Mouse (Mus musculus) heart, embryonic 16.5 days (tissue): Measurements from ENCODE around the gene Zfp53. TPM values are rescaled to one million over a fixed set of nuclear protein-coding genes. Genes with fewer than 3 reads are reported as not detected.
"Not testable (repeated sequence)": the region's sequence is repeated elsewhere in the genome, so short reads cannot be mapped to it uniquely, and the experiment has no call there.

Experiments used
- ATAC-seq: fragments of 200-750 bp; cut with Nextera tagmentation; replicated peaks from 2 replicates; pipeline ENCODE4 v1.8.0; 2017; ENCODE audit warnings: moderate number of reproducible peaks; ENCODE audit not compliant: insufficient read depth, low FRiP score; ENCODE audit errors: extremely low read depth
- H3K27ac ChIP-seq: fragments of 300-500 bp; sonication (generic); 2 replicates; pipeline ENCODE4 v1.5.1; 2014; ENCODE audit warnings: mild to moderate bottlenecking, low read length, control low read depth, moderate library complexity
- H3K27me3 ChIP-seq: fragments of 300-500 bp; sonication (generic); 2 replicates; pipeline ENCODE4 v1.6.1; 2014; ENCODE audit warnings: low read length, mixed read lengths; ENCODE audit not compliant: control insufficient read depth, insufficient read depth
- H3K36me3 ChIP-seq: fragments of 300-500 bp; sonication (generic); 2 replicates; pipeline ENCODE4 v1.6.1; 2014; ENCODE audit not compliant: control insufficient read depth, insufficient read depth
- H3K4me1 ChIP-seq: fragments of 300-500 bp; sonication (generic); 2 replicates; pipeline ENCODE4 v1.6.1; 2014; ENCODE audit warnings: low read length, mixed read lengths; ENCODE audit not compliant: control insufficient read depth, insufficient read depth
- H3K4me2 ChIP-seq: fragments of 300-500 bp; sonication (generic); 2 replicates; pipeline ENCODE4 v1.6.1; 2014; ENCODE audit warnings: low read depth, mild to moderate bottlenecking, control low read depth, low read length
- H3K4me3 ChIP-seq: fragments of 300-500 bp; sonication (generic); 2 replicates; pipeline ENCODE4 v1.5.1; 2014; ENCODE audit warnings: mild to moderate bottlenecking, control low read depth, low read length
- H3K9ac ChIP-seq: fragments of 300-500 bp; sonication (generic); 2 replicates; pipeline ENCODE4 v1.6.1; 2014; ENCODE audit warnings: low read length, control low read depth
- H3K9me3 ChIP-seq: fragments of 300-500 bp; sonication (generic); replicated peaks from 2 replicates; pipeline ENCODE4 v1.6.1; 2016; ENCODE audit warnings: low read length; ENCODE audit not compliant: control insufficient read depth
- WGBS: fragments of 180-500 bp; shearing (Covaris S2); extraction: QIAGEN DNeasy Blood & Tissue Kit; methylation state at CpG from one replicate; pipeline ENCODE4 v1.1.7; 2014; 5-methylcytosine and 5-hydroxymethylcytosine counted together
- polyA plus RNA-seq: library from polyadenylated mRNA; unstranded; fragments of >200 nt; fragmentation: Nextera tagmentation; extraction: Ambion mirVana; gene quantifications from 2 replicates; pipeline ENCODE4 v1.2.1, GENCODE M21; 2015

The Zfp53 gene
- polyA plus RNA-seq: 5.6 and 6.9 TPM in 2 replicates

- H3K4me3 ChIP-seq: peak within 1 kb of the TSS; percentile 89
Measured at GRCm38 (mm10) chr17:21488760-21489499, at the start of gene Zfp53. Gene Zfp53 (plus strand): TSS chr17:21488998.

GRCm38 (mm10) chr17:21449669-21450068, 39.1 kb upstream of the Zfp53 start:
- H3K9me3 ChIP-seq: no peaks in the 10 kb centered on the region
- H3K4me2 ChIP-seq: peak overlapping the region; percentile 91
- 0% methylated on average over 3 of the region's 3 CpGs for WGBS
- peak overlapping the region; percentile 78 for H3K9ac ChIP-seq
- H3K27ac ChIP-seq: peak overlapping the region; percentile 87
- no peaks in the 10 kb centered on the region for H3K27me3 ChIP-seq
- H3K4me3 ChIP-seq: peak overlapping the region; percentile 87
- peak; percentile 70 for ATAC-seq
- peaks cover 5% of the 10 kb centered on the region for H3K4me1 ChIP-seq
- H3K36me3 ChIP-seq: no peaks in the 10 kb centered on the region

More at GRCm38 (mm10) chr17:21488760-21489499, at the start of gene Zfp53:
- peak within 1 kb of the TSS; percentile 85 for H3K9ac ChIP-seq
- H3K36me3 ChIP-seq: no peaks in the 10 kb centered on the region
- peak; percentile 100 for ATAC-seq
- WGBS: 1% methylated on average over 34 of the region's 34 CpGs
- H3K27ac ChIP-seq: peak within 1 kb of the TSS; percentile 83
- H3K4me1 ChIP-seq: peaks cover 7% of the 10 kb centered on the region
- H3K9me3 ChIP-seq: no peaks in the 10 kb centered on the region
- H3K27me3 ChIP-seq: no peaks in the 10 kb centered on the region
- peak within 1 kb of the TSS; percentile 64 for H3K4me2 ChIP-seq

GRCm38 (mm10) chr17:21450138-21450704, 38.6 kb upstream of the Zfp53 start, which contains the start of gene Zfp51:
Gene Zfp51 (plus strand): TSS chr17:21450374.
- H3K9me3 ChIP-seq: no peaks in the 10 kb centered on the region
- peak within 1 kb of the TSS; percentile 78 for H3K9ac ChIP-seq
- H3K4me3 ChIP-seq: peak within 1 kb of the TSS; percentile 87
- ATAC-seq: peak; percentile 100
- H3K4me2 ChIP-seq: peak within 1 kb of the TSS; percentile 91
- no peaks in the 10 kb centered on the region for H3K27me3 ChIP-seq
- under 1% methylated on average over 26 of the region's 26 CpGs for WGBS
- H3K36me3 ChIP-seq: no peaks in the 10 kb centered on the region
- H3K4me1 ChIP-seq: peaks cover 5% of the 10 kb centered on the region
- H3K27ac ChIP-seq: peak within 1 kb of the TSS; percentile 87

DNA sequence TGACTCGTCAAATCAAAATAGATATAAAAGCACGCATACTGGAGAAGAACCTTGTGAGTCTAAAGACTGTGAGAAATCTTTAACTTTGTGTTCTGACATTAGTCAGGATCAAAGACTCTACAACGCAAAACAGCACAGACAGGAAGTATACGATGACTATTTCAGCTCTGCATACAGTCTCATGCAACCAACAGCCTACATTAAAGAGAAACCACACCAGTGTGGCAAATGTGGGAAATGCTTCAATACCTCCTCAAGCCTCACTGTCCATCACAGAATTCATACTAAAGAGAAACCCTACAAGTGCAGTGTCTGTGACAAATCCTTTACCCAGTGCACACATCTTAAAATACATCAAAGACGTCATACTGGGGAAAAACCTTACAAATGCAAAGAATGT, 25.2 kb upstream of the Zfp53 start:
- Histone ChIP-seq H3K4me3 (no peak overlapping the region), H3K9ac (no peak overlapping the region), H3K4me1 (no peaks in the 10 kb centered on the region), H3K36me3 (peaks cover 19% of the 10 kb centered on the region), H3K27me3 (no peaks in the 10 kb centered on the region), H3K27ac (no peak overlapping the region), H3K4me2 (no peak overlapping the region), H3K9me3 (no peaks in the 10 kb centered on the region)
- WGBS: 87% methylated on average over 5 of the region's 5 CpGs
- no peak for ATAC-seq

GRCm38 (mm10) chr17:21472032-21472652, 16.7 kb upstream of the Zfp53 start:
- no peak overlapping the region for H3K4me3 ChIP-seq
- no peak overlapping the region for H3K9ac ChIP-seq
- peaks cover 9% of the 10 kb centered on the region for H3K4me1 ChIP-seq
- H3K4me2 ChIP-seq: no peak overlapping the region
- no peaks in the 10 kb centered on the region for H3K36me3 ChIP-seq
- no peak for ATAC-seq
- WGBS: 29% methylated on average over 3 of the region's 3 CpGs
- H3K27ac ChIP-seq: no peak overlapping the region
- no peaks in the 10 kb centered on the region for H3K9me3 ChIP-seq
- no peaks in the 10 kb centered on the region for H3K27me3 ChIP-seq

- no peak overlapping the region for H3K4me2 ChIP-seq
- peaks cover 9% of the 10 kb centered on the region for H3K4me1 ChIP-seq
- 48% methylated on average over 2 of the region's 2 CpGs for WGBS
- H3K4me3 ChIP-seq: no peak overlapping the region
- no peak overlapping the region for H3K9ac ChIP-seq
- H3K27me3 ChIP-seq: no peaks in the 10 kb centered on the region
- no peaks in the 10 kb centered on the region for H3K36me3 ChIP-seq
- no peaks in the 10 kb centered on the region for H3K9me3 ChIP-seq
- no peak for ATAC-seq
- no peak overlapping the region; the same call in 1 of the 2 replicates for H3K27ac ChIP-seq
Measured at GRCm38 (mm10) chr17:21472653-21473307, 16.0 kb upstream of the Zfp53 start.

GRCm38 (mm10) chr17:21473362-21474190, 15.2 kb upstream of the Zfp53 start:
- Histone ChIP-seq H3K9me3 (no peaks in the 10 kb centered on the region), H3K4me2 (peak overlapping the region; percentile 20; the same call in 1 of the 2 replicates), H3K4me1 (peaks cover 9% of the 10 kb centered on the region), H3K27me3 (no peaks in the 10 kb centered on the region), H3K36me3 (no peaks in the 10 kb centered on the region), H3K4me3 (no peak overlapping the region), H3K27ac (0 out of 2 replicates have a peak overlapping the region, but pooled peaks have one; percentile 53), H3K9ac (no peak overlapping the region)
- 29% methylated on average over 14 of the region's 14 CpGs for WGBS
- peak; percentile 49 for ATAC-seq

GRCm38 (mm10) chr17:21474729-21475128, 14.1 kb upstream of the Zfp53 start:
- not testable (repeated sequence) for H3K9me3 ChIP-seq, H3K9ac ChIP-seq, H3K27ac ChIP-seq, H3K27me3 ChIP-seq, ATAC-seq, H3K36me3 ChIP-seq, H3K4me1 ChIP-seq
- peak overlapping the region; percentile 50 for H3K4me2 ChIP-seq
- H3K4me3 ChIP-seq: peak overlapping the region; percentile 23; the same call in 1 of the 2 replicates
- WGBS: 3% methylated on average over 9 of the region's 10 CpGs
